Mouse (Mus musculus) neural tube, postnatal 0 days (tissue): ENCODE results near the gene Mbtps1. TPM values are rescaled to one million over a fixed set of nuclear protein-coding genes. Genes with fewer than 3 reads are reported as not detected.

Experiments
- polyA plus RNA-seq: library from polyadenylated mRNA; unstranded; fragments of >200 nt; fragmentation: Nextera tagmentation; extraction: Ambion mirVana; gene quantifications from 2 replicates; pipeline ENCODE4 v1.2.1, GENCODE M21; 2015

The Mbtps1 gene
- polyA plus RNA-seq, result 38.1 and 43.1 TPM in 2 replicates

DNA sequence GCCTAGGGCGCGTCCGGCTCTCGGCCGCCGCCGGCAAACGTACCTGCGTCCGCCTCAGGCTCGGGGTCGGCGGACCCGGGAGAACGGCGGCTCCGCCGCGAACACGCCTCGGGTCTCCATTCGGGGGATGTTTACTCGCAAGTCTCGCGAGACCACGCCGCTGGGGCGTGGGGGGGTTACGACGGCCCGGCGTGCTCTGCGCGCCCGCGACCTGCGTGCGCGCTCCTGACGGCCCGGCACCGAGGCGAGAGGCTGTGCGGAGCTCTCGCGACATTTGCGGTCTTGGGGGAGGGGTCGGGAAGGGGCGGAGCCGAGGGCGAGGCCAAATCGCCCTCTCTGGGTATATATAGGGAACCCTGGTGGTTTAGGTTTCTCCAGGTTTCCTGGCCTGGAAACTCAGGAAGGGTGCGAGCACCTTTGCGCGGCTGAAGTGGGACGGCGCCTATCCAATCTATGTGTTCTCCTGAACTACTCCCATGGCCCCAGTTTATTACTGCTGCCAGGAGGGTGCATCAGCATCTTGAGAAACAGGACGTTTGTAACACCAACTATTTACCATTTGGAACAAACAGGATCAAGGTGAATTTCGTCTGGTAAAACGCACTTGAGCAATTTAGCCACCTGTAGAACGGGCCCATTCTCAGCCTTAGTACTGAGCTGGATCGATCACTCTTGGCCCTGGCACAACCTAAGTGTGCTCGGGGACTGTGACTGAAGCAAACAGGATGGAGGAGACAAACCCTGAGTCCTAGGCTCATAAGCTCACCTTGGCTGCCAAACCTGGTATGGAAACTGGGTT is at the start of gene Mbtps1:
TSS of gene Mbtps1 (minus strand) at position 133 of the 799 bp plus-strand sequence.

GRCm38 (mm10) chr8:119604996-119605395 is 46.5 kb upstream of the Mbtps1 start, which contains the start of gene Taf1c:
Taf1c (minus strand) TSS chr8:119605222.

GRCm38 (mm10) chr8:119574437-119575365 is 16.2 kb upstream of the Mbtps1 start, which contains the start of the genes Hsdl1 and Dnaaf1:
Hsdl1 (minus strand) TSS chr8:119575183.
Dnaaf1 (plus strand) TSS chr8:119575235.

GRCm38 (mm10) chr8:119501598-119501997 is 56.9 kb downstream of the Mbtps1 start, which contains the start of gene Slc38a8:
Slc38a8 (minus strand) TSS chr8:119501698.

Other genes starting within 250 kb of the Mbtps1 start
- gene Hsbp1, start 214.2 kb downstream of the Mbtps1 start, polyA plus RNA-seq, result 954 and 955 TPM in 2 replicates
- gene Mlycd, start 163.9 kb downstream of the Mbtps1 start, polyA plus RNA-seq, result 21.8 and 22.4 TPM in 2 replicates
- 0.46 and 0.60 TPM in 2 replicates for gene Osgin1, start 124.6 kb downstream of the Mbtps1 start, polyA plus RNA-seq
- gene Necab2, start 112.0 kb downstream of the Mbtps1 start, polyA plus RNA-seq, result 58.0 and 62.3 TPM in 2 replicates
- gene Slc38a8, start 57.0 kb downstream of the Mbtps1 start, polyA plus RNA-seq, result not detected in 2 replicates
- 89.8 and 103 TPM in 2 replicates for gene Hsdl1, start 16.4 kb upstream of the Mbtps1 start, polyA plus RNA-seq
- gene Dnaaf1, start 16.5 kb upstream of the Mbtps1 start, polyA plus RNA-seq, result 0.41 and 0.52 TPM in 2 replicates
- gene Taf1c, start 46.5 kb upstream of the Mbtps1 start, polyA plus RNA-seq, result 8.4 and 10.5 TPM in 2 replicates
- gene Adad2, start 54.0 kb upstream of the Mbtps1 start, polyA plus RNA-seq, result 0.08 TPM in 1 of 2 replicates, not detected in the other
- 0.19 and 0.27 TPM in 2 replicates for gene Kcng4, start 76.9 kb upstream of the Mbtps1 start, polyA plus RNA-seq
- gene Wfdc1, start 107.6 kb upstream of the Mbtps1 start, polyA plus RNA-seq, result 19.4 and 20.1 TPM in 2 replicates
- gene Atp2c2, start 141.3 kb upstream of the Mbtps1 start, polyA plus RNA-seq, result 0.50 and 0.62 TPM in 2 replicates
- 8.0 and 9.7 TPM in 2 replicates for gene Tldc1, start 219.7 kb upstream of the Mbtps1 start, polyA plus RNA-seq